Mouse (Mus musculus): ENCODE measurements around the gene Ang. TPM values are rescaled to one million over a fixed set of nuclear protein-coding genes. Genes with fewer than 3 reads are reported as not detected.

Ang gene
- total and polyA plus RNA-seq, 3 experiments = not detected

- TF ChIP-seq ZNF384 (IDR thresholded peaks at IDR 0.05; ENCODE audit: low read depth, low read length) (no peak), TAL1 (IDR thresholded peaks at IDR 0.05; ENCODE audit: low read length) (no peak), BHLHE40 (IDR thresholded peaks at IDR 0.05; ENCODE audit: borderline replicate concordance, low read depth, low read length) (no peak), POLR2A (IDR thresholded peaks at IDR 0.05; ENCODE audit: control insufficient read depth in 1 of 2, insufficient read depth in 1 of 2, low read depth in 1 of 2, low read length in 2 of 2, poor library complexity in 1 of 2) (peak in 1 of 2 experiments; percentile 82; a peak in 2 of 4 replicates), ZMIZ1 (IDR thresholded peaks at IDR 0.05; ENCODE audit: low read depth, low read length) (no peak), SIN3A (IDR thresholded peaks at IDR 0.05; ENCODE audit: low read length) (0 out of 2 replicates have a peak, but pooled peaks have one; percentile 13), NELFE (IDR thresholded peaks at IDR 0.05; ENCODE audit: low read depth, low read length) (peak; percentile 41; the same call in 1 of the 2 replicates), ETS1 (IDR thresholded peaks at IDR 0.05; ENCODE audit: low read depth, low read length) (peak; percentile 55; the same call in 1 of the 2 replicates), ZC3H11A (IDR thresholded peaks at IDR 0.05; ENCODE audit: low read depth, low read length) (no peak), MXI1 (IDR thresholded peaks at IDR 0.05; ENCODE audit: low read depth, low read length) (peak; percentile 46; the same call in 1 of the 2 replicates)
Observed at GRCm38 (mm10) chr14:51132372-51132771, 41.4 kb downstream of the Ang start (continued).

- no peaks in the 10 kb centered on the region for H3K79me2 ChIP-seq (ENCODE audit: control insufficient read depth, insufficient read depth, low read length, poor library complexity)
- peaks cover 0 to 20% of the 10 kb centered on the region in 2 experiments; a peak in 2 of 4 replicates for H3K36me3 ChIP-seq (ENCODE audit: control insufficient read depth in 1 of 2, insufficient read depth in 2 of 2, low read length in 2 of 2)
- H3K9ac ChIP-seq (ENCODE audit: control insufficient read depth, low read depth, low read length, poor library complexity, severe bottlenecking) = no peak overlapping the region
- no peak overlapping the region for H3K4me3 ChIP-seq (ENCODE audit: control insufficient read depth in 1 of 2, insufficient read depth in 1 of 2, low read depth in 2 of 2, low read length in 2 of 2)
- H3K27me3 ChIP-seq (ENCODE audit: control insufficient read depth in 1 of 2, insufficient read depth in 2 of 2, low read length in 2 of 2) = no peaks in the 10 kb centered on the region
- peak; percentile 37 for DNase-seq (ENCODE audit: low read depth, low spot score)
- H3K27ac ChIP-seq (ENCODE audit: control insufficient read depth, low read depth, low read length) = no peak overlapping the region
- H3K4me1 ChIP-seq (ENCODE audit: control insufficient read depth in 1 of 2, insufficient read depth in 2 of 2, low read length in 2 of 2) = peaks cover 7 to 12% of the 10 kb centered on the region in 2 experiments
- TF ChIP-seq TAL1 (IDR thresholded peaks at IDR 0.05; ENCODE audit: low read length) (no peak), SIN3A (IDR thresholded peaks at IDR 0.05; ENCODE audit: low read length) (no peak), MEF2A (IDR thresholded peaks at IDR 0.05; ENCODE audit: extremely low read depth, insufficient replicate concordance, low read depth, low read length, poor library complexity, severe bottlenecking) (no peak), EP300 (IDR thresholded peaks at IDR 0.05; ENCODE audit: low read depth in 1 of 2, low read length in 2 of 2) (no peak), TBP (IDR thresholded peaks at IDR 0.05; ENCODE audit: low read depth, low read length) (no peak), POLR2A (IDR thresholded peaks at IDR 0.05; ENCODE audit: control insufficient read depth in 1 of 2, insufficient read depth in 1 of 2, low read depth in 1 of 2, low read length in 2 of 2, poor library complexity in 1 of 2) (no peak), USF2 (IDR thresholded peaks at IDR 0.05; ENCODE audit: borderline replicate concordance in 1 of 2, insufficient read depth in 1 of 2, low read depth in 1 of 2, low read length in 2 of 2) (no peak), NELFE (IDR thresholded peaks at IDR 0.05; ENCODE audit: low read depth, low read length) (no peak), ETS1 (IDR thresholded peaks at IDR 0.05; ENCODE audit: low read depth, low read length) (no peak), MAFK (IDR thresholded peaks at IDR 0.05; ENCODE audit: borderline replicate concordance, low read depth, low read length) (no peak), CTCF (IDR thresholded peaks at IDR 0.05 in 2 of 3, conservative IDR thresholded peaks at IDR 0.05 in 1 of 3; ENCODE audit: control insufficient read depth in 1 of 3, insufficient read depth in 1 of 3, low read depth in 2 of 3, low read length in 3 of 3, poor library complexity in 1 of 3, severe bottlenecking in 1 of 3) (no peak), ELF1 (IDR thresholded peaks at IDR 0.05; ENCODE audit: low read depth, low read length) (no peak), NRF1 (IDR thresholded peaks at IDR 0.05; ENCODE audit: insufficient read depth, low read depth, low read length, poor library complexity, severe bottlenecking) (no peak), TCF12 (IDR thresholded peaks at IDR 0.05; ENCODE audit: low read depth, low read length) (no peak), MAX (IDR thresholded peaks at IDR 0.05; ENCODE audit: low read length) (no peak), ZKSCAN1 (IDR thresholded peaks at IDR 0.05; ENCODE audit: low read depth, low read length) (no peak), SMC3 (IDR thresholded peaks at IDR 0.05; ENCODE audit: low read depth, low read length) (no peak), ZMIZ1 (IDR thresholded peaks at IDR 0.05; ENCODE audit: low read depth, low read length) (no peak), CHD1 (IDR thresholded peaks at IDR 0.05; ENCODE audit: low read depth, low read length) (no peak)
- H3K9me3 ChIP-seq (replicated peaks; ENCODE audit: insufficient read depth, low read length) = no peaks in the 10 kb centered on the region
Observed at GRCm38 (mm10) chr14:51140342-51140741, 49.4 kb downstream of the Ang start.
